Mouse (Mus musculus): Measurements from ENCODE around the gene Lactbl1.

GRCm38 (mm10) chr4:136638230-136638750 lies 15.9 kb downstream of the Lactbl1 start:
- TF ChIP-seq POLR2A (IDR thresholded peaks at IDR 0.05; ENCODE audit: insufficient read depth, low read depth, low read length) (no peak), CTCF (IDR thresholded peaks at IDR 0.05; ENCODE audit: insufficient read depth, low read depth, low read length) (no peak)
